Mouse (Mus musculus) bone marrow macrophage, adult 2 months (primary cell): ENCODE results near the gene Rtn4rl1.

ENCODE experiments used
- CTCF ChIP-seq: IDR thresholded peaks from 2 replicates; pipeline ENCODE4 v1.5.1; 2012; ENCODE audit warnings: low read depth, mild to moderate bottlenecking, low read length, moderate library complexity
- POLR2A ChIP-seq: IDR thresholded peaks from 2 replicates; pipeline ENCODE4 v1.6.1; 2012; ENCODE audit warnings: mild to moderate bottlenecking, low read depth, low read length, borderline replicate concordance

DNA sequence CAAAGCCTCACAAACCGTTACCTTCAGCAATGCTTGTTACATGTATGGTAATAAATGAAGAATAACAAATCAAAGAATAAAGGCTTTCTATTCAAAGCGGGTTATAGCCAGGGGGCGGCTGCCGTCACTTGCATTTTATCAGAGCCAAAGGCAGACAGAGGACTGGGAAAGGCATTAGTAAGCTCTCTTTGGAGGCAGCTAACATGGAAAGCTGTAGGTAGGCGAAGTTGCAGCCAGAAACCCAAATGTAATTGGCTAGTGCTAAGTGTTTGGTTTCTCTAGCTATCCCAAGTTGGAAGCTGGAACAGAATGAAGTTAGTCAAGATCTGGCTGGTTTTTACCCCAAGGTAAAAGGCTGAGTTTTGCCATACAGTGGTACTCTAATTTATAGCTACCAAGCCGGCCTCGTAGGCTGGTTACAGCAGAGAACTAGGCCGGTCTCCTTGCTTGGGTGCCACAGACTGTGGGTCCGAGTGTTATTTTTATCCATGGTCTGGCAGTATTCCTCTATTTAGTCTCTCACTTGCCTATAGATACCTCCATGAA is 49.2 kb downstream of the Rtn4rl1 start:
- TF ChIP-seq CTCF (no peak), POLR2A (no peak)
